Mouse (Mus musculus): ENCODE results near the gene Chd1.

DNA sequence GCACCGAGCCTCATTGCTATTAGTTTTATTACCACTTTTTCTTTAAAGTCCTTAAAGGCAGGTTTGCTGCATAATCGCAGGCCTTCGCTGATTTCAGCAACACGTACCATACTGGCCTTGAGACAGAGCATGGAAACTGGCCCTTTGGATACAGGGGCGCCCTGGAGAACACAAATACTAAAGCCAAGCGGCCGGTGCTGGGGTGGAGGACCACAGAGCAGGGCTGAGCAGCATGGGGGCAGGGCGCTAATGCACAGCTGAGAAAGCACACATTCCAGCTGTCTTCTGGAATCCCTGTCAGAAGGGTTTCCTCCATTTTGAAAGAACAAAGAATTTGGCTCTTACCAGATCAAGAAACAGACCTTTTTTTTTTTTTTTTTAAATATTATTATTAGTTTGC is 113.6 kb downstream of the Chd1 start:
- TF ChIP-seq CTCF (IDR thresholded peaks at IDR 0.05; ENCODE audit: borderline replicate concordance, control insufficient read depth, extremely low read depth, insufficient read depth, low read length, poor library complexity) (no peak), POLR2A (IDR thresholded peaks at IDR 0.05; ENCODE audit: control insufficient read depth, extremely low read depth, insufficient read depth, low read length, poor library complexity) (no peak)

Measured in thymus, adult 2 months (tissue).